Mouse (Mus musculus): ENCODE data around the gene Sigirr.

GRCm38 (mm10) chr7:141058601-141059341 is 41.6 kb downstream of the Sigirr start:
- TF ChIP-seq CTCF (IDR thresholded peaks at IDR 0.05; ENCODE audit: control insufficient read depth, insufficient read depth, insufficient replicate concordance, low read depth, low read length) (no peak), POLR2A (IDR thresholded peaks at IDR 0.05; ENCODE audit: control insufficient read depth, low read depth, low read length) (no peak)

All from testis, adult 2 months (tissue).